Mouse (Mus musculus) kidney, adult 2 months (tissue): Measurements from ENCODE around the gene Epb41l4b.

Experiments
- CTCF ChIP-seq: fragments of 200-500 bp; conservative IDR thresholded peaks from 2 replicates; pipeline ENCODE4 v1.5.1; 2011; ENCODE audit warnings: low read depth, mild to moderate bottlenecking, control low read depth, low read length, moderate library complexity, mixed read lengths; ENCODE audit not compliant: insufficient read depth, insufficient read length
- POLR2A ChIP-seq: fragments of 200-500 bp; IDR thresholded peaks from one replicate; pipeline ENCODE4 v1.6.1; 2011; ENCODE audit warnings: low read depth, low read length, control low read depth

DNA sequence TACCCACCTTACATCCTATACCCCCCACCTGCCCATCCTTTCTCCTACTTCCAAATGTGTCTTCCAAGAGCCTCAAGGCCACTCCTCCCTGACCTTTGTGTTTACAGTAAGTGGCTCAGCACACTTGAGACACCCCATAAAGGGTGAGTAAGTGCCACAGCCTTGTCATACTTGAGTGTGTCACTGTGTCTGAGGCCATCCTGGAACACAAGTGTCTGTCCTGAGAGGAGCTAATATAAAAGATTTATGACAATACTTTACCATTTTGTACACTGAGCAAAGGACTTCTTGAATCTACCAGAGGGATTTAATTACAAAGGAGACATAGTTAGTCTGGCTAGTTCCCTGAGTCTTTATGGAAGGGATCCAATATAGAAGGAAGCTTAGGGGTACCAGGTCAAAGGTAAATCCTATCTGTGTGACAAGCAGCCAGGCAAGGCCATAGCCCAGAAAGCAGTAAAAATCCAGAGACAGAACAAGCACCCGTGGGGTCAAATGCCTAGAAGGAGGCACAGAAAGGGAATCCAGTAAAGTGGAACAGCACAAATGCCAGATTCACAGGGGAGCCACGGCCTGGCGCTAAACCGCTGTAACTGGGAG lies 2.9 kb downstream of the Epb41l4b start:
- no peak for TF ChIP-seq CTCF
- no peak for TF ChIP-seq POLR2A
